Mouse (Mus musculus) lung, adult 18-20 months (tissue): ENCODE data around the gene Lhfpl2.
A peak's percentile ranks its signal among the peaks of the same experiment; 100 is the strongest.

ENCODE experiments used
- DNase-seq, 2 experiments: peaks; one replicate each; pipeline ENCODE4 v3.0.0; 2022; ENCODE audit warnings: mixed read lengths in 2 of 2

Lhfpl2 gene

GRCm38 (mm10) chr13:94099087-94099486 lies 41.5 kb downstream of the Lhfpl2 start:
- no peak for DNase-seq

GRCm38 (mm10) chr13:94100361-94100760 lies 42.8 kb downstream of the Lhfpl2 start:
- DNase-seq = no peak

- DNase-seq = no peak
Measured at GRCm38 (mm10) chr13:94101020-94101571, 43.5 kb downstream of the Lhfpl2 start.

GRCm38 (mm10) chr13:94104866-94105475 lies 47.4 kb downstream of the Lhfpl2 start:
- DNase-seq = no peak

- DNase-seq = no peak
Measured at GRCm38 (mm10) chr13:94106431-94106830, 48.8 kb downstream of the Lhfpl2 start.

GRCm38 (mm10) chr13:94106983-94107382 lies 49.4 kb downstream of the Lhfpl2 start:
- no peak for DNase-seq

- no peak for DNase-seq
Measured at GRCm38 (mm10) chr13:94110556-94110955, 53.0 kb downstream of the Lhfpl2 start.

GRCm38 (mm10) chr13:94115476-94115875 lies 57.9 kb downstream of the Lhfpl2 start:
- peak in 1 of 2 experiments; percentile 40 for DNase-seq

- DNase-seq = no peak
Measured at GRCm38 (mm10) chr13:94116705-94117410, 59.3 kb downstream of the Lhfpl2 start.

GRCm38 (mm10) chr13:94117522-94117921 lies 59.9 kb downstream of the Lhfpl2 start:
- DNase-seq = no peak

- no peak for DNase-seq
Measured at GRCm38 (mm10) chr13:94118091-94118490, 60.5 kb downstream of the Lhfpl2 start.

GRCm38 (mm10) chr13:94119309-94119708 lies 61.7 kb downstream of the Lhfpl2 start:
- no peak for DNase-seq

GRCm38 (mm10) chr13:94122703-94123592 lies 65.4 kb downstream of the Lhfpl2 start:
- no peak for DNase-seq

- DNase-seq = no peak
Measured at GRCm38 (mm10) chr13:94130394-94130793, 72.8 kb downstream of the Lhfpl2 start.

- no peak for DNase-seq
Measured at GRCm38 (mm10) chr13:94131135-94131534, 73.5 kb downstream of the Lhfpl2 start.

- DNase-seq = peak; percentile 40 to 44
Measured at GRCm38 (mm10) chr13:94132187-94132995, 74.8 kb downstream of the Lhfpl2 start.

- no peak for DNase-seq
Measured at GRCm38 (mm10) chr13:94134646-94135045, 77.0 kb downstream of the Lhfpl2 start.

GRCm38 (mm10) chr13:94135180-94135579 lies 77.6 kb downstream of the Lhfpl2 start:
- no peak for DNase-seq

- DNase-seq = no peak
Measured at GRCm38 (mm10) chr13:94139713-94140445, 82.3 kb downstream of the Lhfpl2 start.

GRCm38 (mm10) chr13:94140446-94140845 lies 82.8 kb downstream of the Lhfpl2 start:
- no peak for DNase-seq

- no peak for DNase-seq
Measured at GRCm38 (mm10) chr13:94143063-94143652, 85.6 kb downstream of the Lhfpl2 start.
